Mouse (Mus musculus) left cerebral cortex, postnatal 14 days (tissue): ENCODE data around the gene Gm29094. TPM values are rescaled to one million over a fixed set of nuclear protein-coding genes. Genes with fewer than 3 reads are reported as not detected.
"Not testable (repeated sequence)": the region's sequence is repeated elsewhere in the genome, so short reads cannot be mapped to it uniquely, and the experiment has no call there.

Experiments
- DNase-seq, 2 experiments: peaks; one replicate each; pipeline ENCODE4 v3.0.0; 2021 to 2022; ENCODE audit warnings: low spot score in 2 of 2, mixed read lengths in 1 of 2
- intact Hi-C: fragments of 180-260 bp; cut with DNase I; formaldehyde crosslinking; loops from one replicate; pipeline ENCODE4 v1.15.1; 2025
- total RNA-seq, 2 experiments: library from RNA; stranded (reverse); gene quantifications; 2 replicates each; pipeline ENCODE4 v1.2.3; 2021

The Gm29094 gene
- total RNA-seq, 2 experiments from 2014 or later = not detected

DNA sequence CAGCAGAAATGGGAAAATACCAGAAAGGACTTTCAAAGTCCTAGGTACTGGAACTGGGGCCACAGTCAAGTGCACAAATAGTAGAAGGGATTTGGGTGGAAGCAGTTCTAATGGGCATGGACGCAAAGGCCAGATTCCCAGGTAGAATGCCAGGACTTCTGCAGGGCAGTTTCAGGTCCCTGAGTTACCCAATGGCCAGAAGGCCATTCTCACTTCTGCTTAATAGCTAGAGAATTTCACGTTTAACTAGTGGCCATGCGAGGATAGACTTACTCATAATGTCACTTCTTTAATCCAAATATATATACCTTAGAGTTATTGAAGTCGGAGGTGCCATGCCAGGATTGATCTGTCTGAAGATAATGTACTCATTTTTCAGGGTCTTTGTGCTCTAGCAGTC lies 38.0 kb downstream of the Gm29094 start:
- DNase-seq, intact Hi-C loops: not testable (repeated sequence)

DNA sequence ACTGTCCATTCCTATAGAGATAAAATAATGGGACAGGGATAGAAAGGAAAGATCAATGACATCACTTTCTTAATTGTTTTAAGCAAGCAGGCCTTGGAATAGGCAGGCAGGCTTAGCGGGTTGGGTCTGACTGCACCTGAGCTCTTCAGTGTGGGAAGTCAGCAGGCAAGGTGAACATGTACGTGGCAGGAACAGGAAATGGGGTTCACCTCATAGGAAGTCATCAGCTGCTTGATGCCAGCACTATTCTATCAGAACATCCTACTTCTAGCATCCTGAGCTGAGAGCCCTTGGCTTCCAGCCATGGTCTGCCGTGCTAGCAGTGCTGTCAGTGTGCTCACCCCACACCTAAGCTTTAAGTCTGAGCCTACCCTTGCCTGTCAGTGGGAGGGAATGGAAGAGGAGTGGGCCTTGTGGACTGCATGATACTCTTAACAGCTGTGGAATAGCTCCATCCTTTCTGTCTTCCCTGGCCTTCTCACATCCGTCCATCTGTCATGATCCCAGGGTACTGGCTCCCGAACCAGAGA lies 39.9 kb downstream of the Gm29094 start:
- DNase-seq, intact Hi-C loops: not testable (repeated sequence)

DNA sequence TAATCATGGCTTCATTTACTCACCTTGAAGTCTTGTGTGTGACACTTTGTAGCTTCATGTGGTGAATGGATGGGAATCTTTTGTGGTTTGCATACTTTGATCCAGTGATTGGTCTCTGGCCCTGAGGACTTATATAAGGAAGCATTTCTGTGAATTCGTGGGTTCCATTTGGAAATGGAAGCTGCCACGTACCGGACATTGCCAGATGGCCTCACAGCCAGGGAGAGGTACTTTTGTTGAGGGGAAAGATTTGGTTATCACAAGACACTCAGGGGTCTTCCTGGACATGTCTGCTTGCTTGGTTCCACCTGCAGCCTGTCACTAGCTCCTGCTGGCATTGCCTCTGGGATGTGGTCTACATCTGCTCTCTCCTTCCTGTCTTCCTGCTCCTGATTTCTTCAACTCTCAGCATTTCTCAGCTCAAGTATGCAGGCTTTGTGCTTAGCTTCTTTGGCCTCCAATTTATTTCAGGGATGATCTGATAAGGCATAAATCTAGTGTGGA lies 41.4 kb downstream of the Gm29094 start:
- DNase-seq, intact Hi-C loops: not testable (repeated sequence)

DNA sequence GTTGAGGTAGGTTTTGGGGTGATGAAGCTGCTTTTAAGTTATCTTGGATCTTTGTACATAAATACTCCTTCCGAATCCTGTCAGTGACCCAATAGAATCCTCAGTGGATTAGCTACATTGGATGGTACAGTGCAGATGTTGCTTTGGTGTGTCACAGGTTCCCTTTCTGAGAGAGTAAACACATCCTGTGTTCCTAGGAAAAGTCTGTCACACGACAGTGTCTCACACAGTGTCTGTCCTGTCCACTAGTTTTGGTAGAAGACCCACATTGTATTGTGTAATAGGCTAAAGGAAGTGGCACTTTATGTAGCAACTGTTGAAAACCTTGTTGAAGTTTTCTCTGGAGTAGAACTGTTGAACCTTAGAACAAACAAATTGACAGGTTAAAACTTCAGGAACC lies 54.2 kb downstream of the Gm29094 start:
- intact Hi-C loops = no loop called here
- no peak for DNase-seq

DNA sequence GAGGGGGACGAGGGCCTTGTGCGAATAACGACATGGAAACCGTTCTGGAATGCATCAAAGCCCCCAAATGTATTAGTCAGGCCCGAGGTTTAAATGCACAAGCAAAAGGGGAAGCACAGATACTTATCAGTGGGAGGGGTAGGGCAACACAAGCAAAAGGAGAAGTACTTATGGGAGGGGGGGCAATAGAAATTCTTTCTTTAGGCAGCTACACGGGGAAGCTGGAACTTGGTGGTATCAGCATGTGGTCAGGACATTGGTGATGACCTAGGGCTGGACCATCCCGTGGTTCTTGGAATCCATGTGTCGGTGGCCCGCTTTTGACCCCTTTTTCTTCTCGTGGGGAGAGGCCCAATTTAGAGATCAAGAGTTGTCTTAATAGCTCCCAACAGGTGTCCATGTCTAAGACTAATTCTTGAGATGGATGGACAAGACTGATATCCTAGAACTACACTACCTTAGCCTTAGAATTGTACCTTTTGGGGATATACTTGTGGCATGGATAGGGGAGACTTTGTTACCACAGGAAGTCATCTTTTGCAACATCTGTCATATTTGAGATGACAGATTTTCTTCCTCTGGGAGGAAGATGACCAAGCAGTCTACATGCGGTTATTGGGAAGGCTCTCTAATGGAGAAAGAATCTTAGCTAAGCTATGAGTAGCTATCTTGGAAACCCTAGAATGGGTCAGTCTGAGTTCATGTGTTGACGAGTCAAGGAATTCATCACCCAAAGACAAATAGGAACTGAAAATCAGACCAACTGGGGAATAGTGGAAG lies 57.6 kb downstream of the Gm29094 start:
- intact Hi-C loops = no loop called here

DNA sequence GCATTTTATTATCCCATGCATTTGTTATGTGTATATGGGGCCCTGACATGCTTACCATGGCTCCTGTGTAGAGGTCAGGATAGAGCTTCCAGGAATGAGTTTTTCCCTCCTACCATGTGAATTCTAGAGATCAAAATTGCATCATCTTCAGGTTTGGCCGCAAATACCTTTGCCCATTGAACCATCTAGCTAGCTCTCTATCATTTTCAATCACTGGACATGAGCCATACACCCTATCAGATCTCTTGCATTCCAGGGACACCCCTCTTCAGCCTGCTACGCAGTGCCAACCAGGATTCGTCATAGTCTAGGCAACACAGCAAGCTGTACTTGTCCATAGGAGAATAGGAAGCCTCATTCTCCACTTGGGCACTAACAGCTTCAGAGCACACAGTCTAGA lies 64.8 kb downstream of the Gm29094 start:
- intact Hi-C loops = no loop called here
- DNase-seq = no peak

More for the DNA sequence above, 57.6 kb downstream of the Gm29094 start:
- DNase-seq = no peak

DNA sequence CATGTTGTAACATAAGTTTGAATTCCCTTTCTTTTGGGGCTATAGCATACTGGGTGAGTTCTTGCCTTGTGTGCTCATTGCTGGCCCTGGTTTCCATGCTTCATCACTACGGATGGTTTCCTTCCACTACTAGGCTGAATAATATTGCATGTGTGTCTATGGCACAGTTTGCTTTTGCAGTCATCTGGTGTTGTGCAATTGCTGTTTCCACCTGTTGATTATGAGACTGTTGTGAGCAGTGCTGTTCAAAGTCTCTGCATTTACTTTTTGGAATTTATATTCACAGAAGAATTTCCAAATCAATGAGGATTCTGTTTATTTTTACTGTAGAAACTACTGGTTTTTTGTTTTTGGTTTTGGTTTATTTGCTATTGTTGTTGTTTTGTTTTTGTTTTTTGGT lies 65.4 kb downstream of the Gm29094 start:
- intact Hi-C loops = no loop called here
- no peak for DNase-seq

Other genes with a start within 250 kb of the Gm29094 start
- gene Bcl2a1a, start 242.5 kb upstream of the Gm29094 start, total RNA-seq = not detected
- under 1 TPM; 0.22 to 0.30 TPM for gene Trim43b, start 106.5 kb upstream of the Gm29094 start, total RNA-seq
- 1 to 10 TPM; 1.2 to 1.4 TPM for gene Bcl2a1b, start 170 bp upstream of the Gm29094 start, total RNA-seq
- gene Mthfs, start 11.3 kb downstream of the Gm29094 start, total RNA-seq = 10 to 100 TPM; 30.2 to 34.0 TPM